Mouse (Mus musculus): ENCODE results near the gene Rhcg. TPM values are rescaled to one million over a fixed set of nuclear protein-coding genes. Genes with fewer than 3 reads are reported as not detected.

The Rhcg gene
- total RNA-seq, 1 experiment = 1.0 TPM

DNA sequence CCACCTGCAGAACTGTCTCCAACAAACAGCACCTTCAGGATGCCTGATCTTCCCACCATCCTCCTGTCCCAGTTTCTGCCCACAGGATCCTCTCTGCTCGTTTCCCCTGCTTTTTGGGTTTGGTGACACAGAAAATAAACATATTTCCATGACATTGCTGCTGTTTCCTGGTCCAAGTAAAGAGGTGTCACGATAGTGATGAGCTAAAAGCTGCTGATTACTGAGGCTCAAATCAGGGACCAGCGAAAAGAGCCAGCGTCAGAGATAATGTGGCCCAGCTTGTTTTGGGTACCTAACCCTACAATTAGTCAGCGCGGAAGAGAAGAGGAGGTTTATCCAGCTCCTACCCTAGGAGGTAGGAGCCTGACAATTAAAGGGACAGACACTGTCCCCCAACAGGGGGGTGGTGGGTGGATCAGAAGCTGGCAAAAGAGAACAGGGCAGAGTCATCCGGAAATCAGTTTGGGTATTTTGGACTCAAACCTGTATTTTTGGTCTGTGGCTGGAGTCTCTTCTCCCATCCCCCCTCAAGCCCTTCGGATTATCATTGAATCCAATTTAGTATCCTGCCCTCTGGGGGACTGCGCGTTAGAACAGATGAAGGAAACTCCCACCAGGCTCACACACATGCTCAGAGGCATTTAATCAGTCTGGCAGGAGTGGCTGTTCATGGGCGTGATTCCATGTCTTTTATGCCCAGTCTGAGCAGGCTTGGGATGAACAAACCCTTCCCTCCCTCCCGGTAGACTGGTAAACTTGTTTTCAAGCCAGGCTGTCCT, 40.2 kb downstream of the Rhcg start:
- Histone ChIP-seq H3K36me3 (ENCODE audit: control insufficient read depth, insufficient read depth, low read length, poor library complexity, severe bottlenecking) (no peaks in the 10 kb centered on the region), H3K9ac (ENCODE audit: insufficient read depth, low read depth, low read length, poor library complexity, severe bottlenecking) (no peak overlapping the region), H3K4me3 (ENCODE audit: insufficient read depth in 1 of 2, low read depth in 1 of 2, low read length in 2 of 2, poor library complexity in 1 of 2, severe bottlenecking in 1 of 2) (no peak overlapping the region), H3K27ac (ENCODE audit: insufficient read depth, low read depth, low read length, poor library complexity, severe bottlenecking) (no peak overlapping the region), H3K9me3 (ENCODE audit: control insufficient read depth, insufficient read depth, low read depth, low read length) (no peaks in the 10 kb centered on the region), H3K4me1 (ENCODE audit: control insufficient read depth in 2 of 2, insufficient read depth in 2 of 2, low read length in 2 of 2, poor library complexity in 1 of 2) (peaks cover 0 to 12% of the 10 kb centered on the region in 2 experiments; a peak in 2 of 4 replicates)
- DNase-seq (ENCODE audit: low read depth, low spot score) = no peak
- TF ChIP-seq MAFK (IDR thresholded peaks at IDR 0.05; ENCODE audit: insufficient read depth, low read depth, low read length) = no peak
- no peak for TF ChIP-seq ZC3H11A (IDR thresholded peaks at IDR 0.05; ENCODE audit: borderline replicate concordance, low read depth, low read length)
- TF ChIP-seq ZNF384 (IDR thresholded peaks at IDR 0.05; ENCODE audit: low read depth, low read length) = no peak
- no peak for TF ChIP-seq HCFC1 (IDR thresholded peaks at IDR 0.05; ENCODE audit: borderline replicate concordance, insufficient read depth, low read length)
- in situ Hi-C loops (cut with MboI; ENCODE audit: low sequenced_read_pairs in 2 of 2, unreplicated experiment in 2 of 2) = no loop called here

GRCm38 (mm10) chr7:79576659-79577058, 40.8 kb downstream of the Rhcg start:
- in situ Hi-C loops (cut with MboI; ENCODE audit: low sequenced_read_pairs in 2 of 2, unreplicated experiment in 2 of 2) = no loop called here
- Histone ChIP-seq H3K9ac (ENCODE audit: insufficient read depth, low read depth, low read length, poor library complexity, severe bottlenecking) (no peak overlapping the region), H3K27ac (ENCODE audit: insufficient read depth, low read depth, low read length, poor library complexity, severe bottlenecking) (no peak overlapping the region), H3K9me3 (ENCODE audit: control insufficient read depth, insufficient read depth, low read depth, low read length) (no peaks in the 10 kb centered on the region), H3K36me3 (ENCODE audit: control insufficient read depth, insufficient read depth, low read length, poor library complexity, severe bottlenecking) (no peaks in the 10 kb centered on the region), H3K4me1 (ENCODE audit: control insufficient read depth in 2 of 2, insufficient read depth in 2 of 2, low read length in 2 of 2, poor library complexity in 1 of 2) (peaks cover 0 to 12% of the 10 kb centered on the region in 2 experiments; a peak in 2 of 4 replicates), H3K4me3 (ENCODE audit: insufficient read depth in 1 of 2, low read depth in 1 of 2, low read length in 2 of 2, poor library complexity in 1 of 2, severe bottlenecking in 1 of 2) (no peak overlapping the region)
- no peak for TF ChIP-seq HCFC1 (IDR thresholded peaks at IDR 0.05; ENCODE audit: borderline replicate concordance, insufficient read depth, low read length)
- no peak for TF ChIP-seq ZNF384 (IDR thresholded peaks at IDR 0.05; ENCODE audit: low read depth, low read length)
- no peak for TF ChIP-seq ZC3H11A (IDR thresholded peaks at IDR 0.05; ENCODE audit: borderline replicate concordance, low read depth, low read length)
- TF ChIP-seq MAFK (IDR thresholded peaks at IDR 0.05; ENCODE audit: insufficient read depth, low read depth, low read length) = no peak
- no peak for TF ChIP-seq CHD2 (IDR thresholded peaks at IDR 0.05; ENCODE audit: low read depth, low read length)
- peak; percentile 67 for DNase-seq (ENCODE audit: low read depth, low spot score)

DNA sequence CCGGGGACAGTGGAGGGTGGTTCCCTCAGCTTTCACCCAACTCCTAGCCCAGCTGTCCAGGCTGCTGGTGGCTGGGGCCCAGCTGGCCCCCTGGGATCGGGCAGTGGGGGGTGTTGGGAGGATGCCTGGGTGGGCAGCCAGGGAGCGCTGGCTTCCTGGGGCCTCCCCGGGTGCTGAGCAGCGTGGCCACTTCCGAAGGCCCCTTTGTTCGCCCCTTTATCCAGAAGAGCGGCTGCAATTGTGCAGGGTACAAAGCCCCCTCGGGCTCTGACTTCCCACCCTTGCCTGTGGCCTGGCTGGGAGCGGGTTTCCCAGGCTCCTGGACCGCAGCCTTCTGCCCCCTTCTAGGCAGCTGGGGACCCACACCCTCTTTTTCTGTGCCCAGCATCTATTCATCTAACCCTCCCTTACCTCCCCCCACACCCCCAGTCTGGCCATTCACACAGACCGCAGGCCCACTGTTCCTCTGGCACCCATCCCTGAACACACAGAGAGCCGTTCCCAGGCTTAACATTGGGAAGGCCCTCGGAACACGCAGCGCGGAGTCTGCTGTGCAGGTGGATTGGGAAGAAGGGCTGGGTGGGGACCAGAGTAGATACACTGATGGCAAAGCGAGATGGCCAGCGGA, 45.2 kb downstream of the Rhcg start:
- DNase-seq (ENCODE audit: low read depth, low spot score) = no peak
- H3K36me3 ChIP-seq (ENCODE audit: control insufficient read depth, insufficient read depth, low read length, poor library complexity, severe bottlenecking) = no peaks in the 10 kb centered on the region
- no peak overlapping the region for H3K27ac ChIP-seq (ENCODE audit: insufficient read depth, low read depth, low read length, poor library complexity, severe bottlenecking)
- H3K9ac ChIP-seq (ENCODE audit: insufficient read depth, low read depth, low read length, poor library complexity, severe bottlenecking) = no peak overlapping the region
- TF ChIP-seq ZC3H11A (IDR thresholded peaks at IDR 0.05; ENCODE audit: borderline replicate concordance, low read depth, low read length) = no peak
- no peak for TF ChIP-seq MAFK (IDR thresholded peaks at IDR 0.05; ENCODE audit: insufficient read depth, low read depth, low read length)
- TF ChIP-seq CHD2 (IDR thresholded peaks at IDR 0.05; ENCODE audit: low read depth, low read length) = no peak
- no peak for TF ChIP-seq ZNF384 (IDR thresholded peaks at IDR 0.05; ENCODE audit: low read depth, low read length)
- TF ChIP-seq HCFC1 (IDR thresholded peaks at IDR 0.05; ENCODE audit: borderline replicate concordance, insufficient read depth, low read length) = no peak
- no peaks in the 10 kb centered on the region for H3K9me3 ChIP-seq (ENCODE audit: control insufficient read depth, insufficient read depth, low read depth, low read length)
- in situ Hi-C loops (cut with MboI; ENCODE audit: low sequenced_read_pairs in 2 of 2, unreplicated experiment in 2 of 2) = no loop called here
- 0 out of 4 replicates have a peak, but pooled peaks cover 0 to 2% of the 10 kb centered on the region in 2 experiments for H3K4me1 ChIP-seq (ENCODE audit: control insufficient read depth in 2 of 2, insufficient read depth in 2 of 2, low read length in 2 of 2, poor library complexity in 1 of 2)
- H3K4me3 ChIP-seq (ENCODE audit: insufficient read depth in 1 of 2, low read depth in 1 of 2, low read length in 2 of 2, poor library complexity in 1 of 2, severe bottlenecking in 1 of 2) = peak overlapping the region in 1 of 2 experiments; percentile 16; a peak in 1 of 4 replicates

GRCm38 (mm10) chr7:79568937-79569535, 48.4 kb downstream of the Rhcg start:
- Histone ChIP-seq H3K4me1 (ENCODE audit: control insufficient read depth in 2 of 2, insufficient read depth in 2 of 2, low read length in 2 of 2, poor library complexity in 1 of 2) (0 out of 4 replicates have a peak, but pooled peaks cover 0 to 2% of the 10 kb centered on the region in 2 experiments), H3K9ac (ENCODE audit: insufficient read depth, low read depth, low read length, poor library complexity, severe bottlenecking) (no peak overlapping the region), H3K4me3 (ENCODE audit: insufficient read depth in 1 of 2, low read depth in 1 of 2, low read length in 2 of 2, poor library complexity in 1 of 2, severe bottlenecking in 1 of 2) (no peak overlapping the region), H3K27ac (ENCODE audit: insufficient read depth, low read depth, low read length, poor library complexity, severe bottlenecking) (no peak overlapping the region), H3K36me3 (ENCODE audit: control insufficient read depth, insufficient read depth, low read length, poor library complexity, severe bottlenecking) (no peaks in the 10 kb centered on the region), H3K9me3 (ENCODE audit: control insufficient read depth, insufficient read depth, low read depth, low read length) (no peaks in the 10 kb centered on the region)
- TF ChIP-seq ZC3H11A (IDR thresholded peaks at IDR 0.05; ENCODE audit: borderline replicate concordance, low read depth, low read length) (no peak), HCFC1 (IDR thresholded peaks at IDR 0.05; ENCODE audit: borderline replicate concordance, insufficient read depth, low read length) (no peak)
- in situ Hi-C loops (cut with MboI; ENCODE audit: low sequenced_read_pairs in 2 of 2, unreplicated experiment in 2 of 2) = no loop called here
- no peak for DNase-seq (ENCODE audit: low read depth, low spot score)
